Mouse (Mus musculus): Measurements from ENCODE around the gene Rcor3. TPM values are rescaled to one million over a fixed set of nuclear protein-coding genes. Genes with fewer than 3 reads are reported as not detected.

Rcor3 gene
- polyA plus RNA-seq, 1 experiment, result 38.7 TPM

- Histone ChIP-seq H3K27ac (ENCODE audit: insufficient read depth, low read length) (no peak overlapping the region), H3K4me3 (replicated peaks; ENCODE audit: insufficient read depth, low read depth, low read length) (no peak overlapping the region), H3K27me3 (ENCODE audit: control insufficient read depth, insufficient read depth, low read length) (no peaks in the 10 kb centered on the region), H3K4me1 (ENCODE audit: control insufficient read depth, insufficient read depth, low read length) (no peaks in the 10 kb centered on the region)
- TF ChIP-seq POLR2A (IDR thresholded peaks at IDR 0.05; ENCODE audit: borderline replicate concordance, insufficient read depth, low read length) (no peak), CTCF (IDR thresholded peaks at IDR 0.05; ENCODE audit: borderline replicate concordance, insufficient read depth, low read depth, low read length) (no peak)
- whole genome bisulfite sequencing, result 78% methylated on average over 4 of the region's 4 CpGs
- DNase-seq, result no peak
These were observed 61.8 kb downstream of the Rcor3 start for GRCm38 (mm10) chr1:192076101-192076500.

GRCm38 (mm10) chr1:192074824-192075223 is 63.0 kb downstream of the Rcor3 start:
- H3K4me3 ChIP-seq (replicated peaks; ENCODE audit: insufficient read depth, low read depth, low read length), result no peak overlapping the region
- TF ChIP-seq CTCF (IDR thresholded peaks at IDR 0.05; ENCODE audit: borderline replicate concordance, insufficient read depth, low read depth, low read length), result no peak
- no peak for TF ChIP-seq POLR2A (IDR thresholded peaks at IDR 0.05; ENCODE audit: borderline replicate concordance, insufficient read depth, low read length)
- H3K27ac ChIP-seq (ENCODE audit: insufficient read depth, low read length), result no peak overlapping the region
- DNase-seq, result no peak
- WGBS, result 83% methylated on average over 1 of the region's 1 CpGs
- H3K4me1 ChIP-seq (ENCODE audit: control insufficient read depth, insufficient read depth, low read length), result no peaks in the 10 kb centered on the region
- H3K27me3 ChIP-seq (ENCODE audit: control insufficient read depth, insufficient read depth, low read length), result no peaks in the 10 kb centered on the region

- no peak for DNase-seq
- TF ChIP-seq CTCF (IDR thresholded peaks at IDR 0.05; ENCODE audit: borderline replicate concordance, insufficient read depth, low read depth, low read length), result no peak
- TF ChIP-seq POLR2A (IDR thresholded peaks at IDR 0.05; ENCODE audit: borderline replicate concordance, insufficient read depth, low read length), result no peak
- H3K27me3 ChIP-seq (ENCODE audit: control insufficient read depth, insufficient read depth, low read length), result no peaks in the 10 kb centered on the region
- no peaks in the 10 kb centered on the region for H3K4me1 ChIP-seq (ENCODE audit: control insufficient read depth, insufficient read depth, low read length)
- H3K27ac ChIP-seq (ENCODE audit: insufficient read depth, low read length), result no peak overlapping the region
- 89% methylated on average over 1 of the region's 1 CpGs for WGBS
- no peak overlapping the region for H3K4me3 ChIP-seq (replicated peaks; ENCODE audit: insufficient read depth, low read depth, low read length)
These were observed 65.4 kb downstream of the Rcor3 start for GRCm38 (mm10) chr1:192072426-192072825.

- Histone ChIP-seq H3K27ac (ENCODE audit: insufficient read depth, low read length) (no peak overlapping the region), H3K4me1 (ENCODE audit: control insufficient read depth, insufficient read depth, low read length) (no peaks in the 10 kb centered on the region), H3K4me3 (replicated peaks; ENCODE audit: insufficient read depth, low read depth, low read length) (no peak overlapping the region), H3K27me3 (ENCODE audit: control insufficient read depth, insufficient read depth, low read length) (no peaks in the 10 kb centered on the region)
- DNase-seq, result no peak
- TF ChIP-seq POLR2A (IDR thresholded peaks at IDR 0.05; ENCODE audit: borderline replicate concordance, insufficient read depth, low read length), result no peak
- no peak for TF ChIP-seq CTCF (IDR thresholded peaks at IDR 0.05; ENCODE audit: borderline replicate concordance, insufficient read depth, low read depth, low read length)
- 14% methylated on average over 3 of the region's 3 CpGs for WGBS
These were observed 67.2 kb downstream of the Rcor3 start for GRCm38 (mm10) chr1:192070618-192071051.

- no peak overlapping the region for H3K4me3 ChIP-seq (replicated peaks; ENCODE audit: insufficient read depth, low read depth, low read length)
- no peak for DNase-seq
- TF ChIP-seq POLR2A (IDR thresholded peaks at IDR 0.05; ENCODE audit: borderline replicate concordance, insufficient read depth, low read length), result no peak
- TF ChIP-seq CTCF (IDR thresholded peaks at IDR 0.05; ENCODE audit: borderline replicate concordance, insufficient read depth, low read depth, low read length), result no peak
These were observed 67.8 kb downstream of the Rcor3 start for GRCm38 (mm10) chr1:192069971-192070591.

GRCm38 (mm10) chr1:192068188-192068587 is 69.7 kb downstream of the Rcor3 start:
- H3K27ac ChIP-seq (ENCODE audit: insufficient read depth, low read length), result no peak overlapping the region
- 67% methylated on average over 2 of the region's 2 CpGs for WGBS
- no peak overlapping the region for H3K4me3 ChIP-seq (replicated peaks; ENCODE audit: insufficient read depth, low read depth, low read length)
- no peaks in the 10 kb centered on the region for H3K27me3 ChIP-seq (ENCODE audit: control insufficient read depth, insufficient read depth, low read length)
- no peaks in the 10 kb centered on the region for H3K4me1 ChIP-seq (ENCODE audit: control insufficient read depth, insufficient read depth, low read length)
- DNase-seq, result no peak
- TF ChIP-seq POLR2A (IDR thresholded peaks at IDR 0.05; ENCODE audit: borderline replicate concordance, insufficient read depth, low read length) (no peak), CTCF (IDR thresholded peaks at IDR 0.05; ENCODE audit: borderline replicate concordance, insufficient read depth, low read depth, low read length) (no peak)

More at GRCm38 (mm10) chr1:192069971-192070591, 67.8 kb downstream of the Rcor3 start:
- H3K27ac ChIP-seq (ENCODE audit: insufficient read depth, low read length), result no peak overlapping the region
- WGBS, result 5% methylated on average over 13 of the region's 13 CpGs
- H3K27me3 ChIP-seq (ENCODE audit: control insufficient read depth, insufficient read depth, low read length), result no peaks in the 10 kb centered on the region
- H3K4me1 ChIP-seq (ENCODE audit: control insufficient read depth, insufficient read depth, low read length), result no peaks in the 10 kb centered on the region

- Histone ChIP-seq H3K4me3 (replicated peaks; ENCODE audit: insufficient read depth, low read depth, low read length) (no peak overlapping the region), H3K27me3 (ENCODE audit: control insufficient read depth, insufficient read depth, low read length) (no peaks in the 10 kb centered on the region), H3K27ac (ENCODE audit: insufficient read depth, low read length) (no peak overlapping the region), H3K4me1 (ENCODE audit: control insufficient read depth, insufficient read depth, low read length) (no peaks in the 10 kb centered on the region; the same call in 1 of the 2 replicates)
- no peak for DNase-seq
- WGBS, result 93% methylated on average over 3 of the region's 3 CpGs
- no peak for TF ChIP-seq CTCF (IDR thresholded peaks at IDR 0.05; ENCODE audit: borderline replicate concordance, insufficient read depth, low read depth, low read length)
- TF ChIP-seq POLR2A (IDR thresholded peaks at IDR 0.05; ENCODE audit: borderline replicate concordance, insufficient read depth, low read length), result no peak
These were observed 70.9 kb downstream of the Rcor3 start for GRCm38 (mm10) chr1:192066956-192067355.

- Histone ChIP-seq H3K4me3 (replicated peaks; ENCODE audit: insufficient read depth, low read depth, low read length) (no peak overlapping the region), H3K27me3 (ENCODE audit: control insufficient read depth, insufficient read depth, low read length) (no peaks in the 10 kb centered on the region), H3K4me1 (ENCODE audit: control insufficient read depth, insufficient read depth, low read length) (no peaks in the 10 kb centered on the region; the same call in 1 of the 2 replicates), H3K27ac (ENCODE audit: insufficient read depth, low read length) (no peak overlapping the region)
- WGBS, result 73% methylated on average over 8 of the region's 8 CpGs
- no peak for TF ChIP-seq POLR2A (IDR thresholded peaks at IDR 0.05; ENCODE audit: borderline replicate concordance, insufficient read depth, low read length)
- TF ChIP-seq CTCF (IDR thresholded peaks at IDR 0.05; ENCODE audit: borderline replicate concordance, insufficient read depth, low read depth, low read length), result no peak
- DNase-seq, result no peak
These were observed 74.5 kb downstream of the Rcor3 start for GRCm38 (mm10) chr1:192063209-192063946.
